Mouse (Mus musculus): Measurements from ENCODE around the gene Map3k20. TPM values are rescaled to one million over a fixed set of nuclear protein-coding genes. Genes with fewer than 3 reads are reported as not detected.

The Map3k20 gene
- total and polyA plus RNA-seq, 2 experiments from 2014 or later: 3.5 to 6.0 TPM

- Histone ChIP-seq H3K4me3 (ENCODE audit: low read length) (no peak overlapping the region), H3K4me2 (ENCODE audit: low read depth, low read length) (no peak overlapping the region), H3K27ac (no peak overlapping the region), H3K27me3 (ENCODE audit: insufficient read depth, low read length) (no peaks in the 10 kb centered on the region), H3K36me3 (ENCODE audit: insufficient read depth, low read length) (no peaks in the 10 kb centered on the region), H3K9ac (replicated peaks; ENCODE audit: low read length) (no peak overlapping the region), H3K4me1 (ENCODE audit: insufficient read depth, low read length) (no peaks in the 10 kb centered on the region), H3K9me3 (ENCODE audit: low read length) (no peaks in the 10 kb centered on the region)
- TF ChIP-seq CTCF (IDR thresholded peaks at IDR 0.05; ENCODE audit: low read depth): no peak
- ATAC-seq: no peak
- no peak for DNase-seq (ENCODE audit: low spot score)
Observed at GRCm38 (mm10) chr2:72352756-72353155, 67.3 kb downstream of the Map3k20 start.

DNA sequence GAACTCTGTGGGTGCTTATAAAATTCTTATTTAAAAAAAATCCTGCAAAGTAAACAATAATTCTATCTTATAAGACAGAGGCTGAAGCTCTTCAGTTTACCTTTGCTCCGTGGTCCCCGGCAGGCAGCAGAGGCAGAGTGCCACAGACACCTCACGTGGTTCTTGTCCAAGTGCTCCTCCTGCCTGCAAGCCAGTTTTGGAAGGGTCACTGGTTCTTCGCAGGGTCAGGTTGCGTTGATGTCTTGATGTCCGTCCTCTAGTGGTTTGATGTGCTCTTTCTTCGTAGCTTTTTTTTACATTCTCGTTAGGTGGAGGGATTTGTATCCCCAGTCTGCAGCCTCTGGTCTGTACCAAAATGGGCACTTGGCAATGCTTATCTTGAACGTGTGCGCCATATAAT, 71.0 kb downstream of the Map3k20 start:
- Histone ChIP-seq H3K4me1 (ENCODE audit: insufficient read depth, low read length) (no peaks in the 10 kb centered on the region), H3K4me3 (ENCODE audit: low read length) (no peak overlapping the region), H3K27me3 (ENCODE audit: insufficient read depth, low read length) (no peaks in the 10 kb centered on the region), H3K27ac (no peak overlapping the region), H3K9ac (replicated peaks; ENCODE audit: low read length) (no peak overlapping the region), H3K9me3 (ENCODE audit: low read length) (no peaks in the 10 kb centered on the region), H3K36me3 (ENCODE audit: insufficient read depth, low read length) (no peaks in the 10 kb centered on the region), H3K4me2 (ENCODE audit: low read depth, low read length) (no peak overlapping the region)
- ATAC-seq (no peak), DNase-seq (ENCODE audit: low spot score) (no peak)
- TF ChIP-seq CTCF (IDR thresholded peaks at IDR 0.05; ENCODE audit: low read depth): no peak
- 85% methylated on average over 10 of the region's 10 CpGs for WGBS

GRCm38 (mm10) chr2:72361572-72361971, 76.1 kb downstream of the Map3k20 start:
- 77% methylated on average over 3 of the region's 3 CpGs for WGBS
- Histone ChIP-seq H3K27me3 (ENCODE audit: insufficient read depth, low read length) (no peaks in the 10 kb centered on the region), H3K36me3 (ENCODE audit: insufficient read depth, low read length) (no peaks in the 10 kb centered on the region), H3K9me3 (ENCODE audit: low read length) (no peaks in the 10 kb centered on the region), H3K4me2 (ENCODE audit: low read depth, low read length) (no peak overlapping the region), H3K9ac (replicated peaks; ENCODE audit: low read length) (no peak overlapping the region), H3K4me3 (ENCODE audit: low read length) (no peak overlapping the region), H3K27ac (no peak overlapping the region), H3K4me1 (ENCODE audit: insufficient read depth, low read length) (no peaks in the 10 kb centered on the region)
- TF ChIP-seq CTCF (IDR thresholded peaks at IDR 0.05; ENCODE audit: low read depth): no peak
- ATAC-seq (no peak), DNase-seq (ENCODE audit: low spot score) (no peak)

GRCm38 (mm10) chr2:72363449-72363848, 78.0 kb downstream of the Map3k20 start:
- no peak for TF ChIP-seq CTCF (IDR thresholded peaks at IDR 0.05; ENCODE audit: low read depth)
- Histone ChIP-seq H3K4me2 (ENCODE audit: low read depth, low read length) (no peak overlapping the region), H3K27ac (no peak overlapping the region), H3K36me3 (ENCODE audit: insufficient read depth, low read length) (no peaks in the 10 kb centered on the region), H3K4me3 (ENCODE audit: low read length) (no peak overlapping the region), H3K27me3 (ENCODE audit: insufficient read depth, low read length) (no peaks in the 10 kb centered on the region), H3K9me3 (ENCODE audit: low read length) (no peaks in the 10 kb centered on the region), H3K9ac (replicated peaks; ENCODE audit: low read length) (no peak overlapping the region), H3K4me1 (ENCODE audit: insufficient read depth, low read length) (no peaks in the 10 kb centered on the region)
- ATAC-seq: no peak
- no peak for DNase-seq (ENCODE audit: low spot score)
- WGBS: 93% methylated on average over 1 of the region's 1 CpGs

DNA sequence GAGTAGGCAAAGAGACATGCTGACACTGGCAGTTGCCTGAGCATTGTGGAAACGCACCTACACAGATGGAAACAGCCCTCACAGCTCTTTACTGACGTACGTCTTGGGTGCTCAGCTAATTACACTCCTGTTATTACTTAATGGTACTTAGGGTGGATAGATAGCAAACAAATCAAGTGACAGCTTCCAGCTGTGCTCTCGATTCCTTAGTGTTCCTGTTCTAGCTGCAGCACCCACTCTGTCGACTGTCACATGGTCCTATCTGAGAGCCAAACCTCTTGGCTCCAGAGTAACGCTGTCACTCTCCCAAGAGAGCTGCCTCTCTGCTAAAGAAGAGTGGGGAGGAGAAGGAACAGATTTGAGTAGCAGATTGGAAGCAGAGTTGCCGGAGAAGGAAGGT, 80.5 kb downstream of the Map3k20 start:
- H3K36me3 ChIP-seq (ENCODE audit: insufficient read depth, low read length): no peaks in the 10 kb centered on the region
- no peak overlapping the region for H3K4me2 ChIP-seq (ENCODE audit: low read depth, low read length)
- H3K27ac ChIP-seq: no peak overlapping the region
- H3K4me1 ChIP-seq (ENCODE audit: insufficient read depth, low read length): no peaks in the 10 kb centered on the region
- DNase-seq (ENCODE audit: low spot score): no peak
- no peak overlapping the region for H3K9ac ChIP-seq (replicated peaks; ENCODE audit: low read length)
- no peaks in the 10 kb centered on the region for H3K9me3 ChIP-seq (ENCODE audit: low read length)
- H3K4me3 ChIP-seq (ENCODE audit: low read length): no peak overlapping the region
- no peak for TF ChIP-seq CTCF (IDR thresholded peaks at IDR 0.05; ENCODE audit: low read depth)
- WGBS: 68% methylated on average over 7 of the region's 7 CpGs
- no peaks in the 10 kb centered on the region for H3K27me3 ChIP-seq (ENCODE audit: insufficient read depth, low read length)
- no peak for ATAC-seq

GRCm38 (mm10) chr2:72366503-72366902, 81.1 kb downstream of the Map3k20 start:
- Histone ChIP-seq H3K36me3 (ENCODE audit: insufficient read depth, low read length) (no peaks in the 10 kb centered on the region), H3K4me1 (ENCODE audit: insufficient read depth, low read length) (no peaks in the 10 kb centered on the region), H3K4me3 (ENCODE audit: low read length) (no peak overlapping the region), H3K4me2 (ENCODE audit: low read depth, low read length) (no peak overlapping the region), H3K9me3 (ENCODE audit: low read length) (no peaks in the 10 kb centered on the region), H3K27me3 (ENCODE audit: insufficient read depth, low read length) (no peaks in the 10 kb centered on the region), H3K9ac (replicated peaks; ENCODE audit: low read length) (no peak overlapping the region), H3K27ac (no peak overlapping the region)
- WGBS: 74% methylated on average over 5 of the region's 5 CpGs
- no peak for DNase-seq (ENCODE audit: low spot score)
- no peak for TF ChIP-seq CTCF (IDR thresholded peaks at IDR 0.05; ENCODE audit: low read depth)
- ATAC-seq: no peak

GRCm38 (mm10) chr2:72367850-72368249, 82.4 kb downstream of the Map3k20 start:
- Histone ChIP-seq H3K4me2 (ENCODE audit: low read depth, low read length) (no peak overlapping the region), H3K9me3 (ENCODE audit: low read length) (no peaks in the 10 kb centered on the region), H3K9ac (replicated peaks; ENCODE audit: low read length) (no peak overlapping the region), H3K27ac (no peak overlapping the region), H3K36me3 (ENCODE audit: insufficient read depth, low read length) (no peaks in the 10 kb centered on the region), H3K27me3 (ENCODE audit: insufficient read depth, low read length) (no peaks in the 10 kb centered on the region), H3K4me1 (ENCODE audit: insufficient read depth, low read length) (no peaks in the 10 kb centered on the region), H3K4me3 (ENCODE audit: low read length) (no peak overlapping the region)
- no peak for TF ChIP-seq CTCF (IDR thresholded peaks at IDR 0.05; ENCODE audit: low read depth)
- DNase-seq (ENCODE audit: low spot score): no peak
- no peak for ATAC-seq
- WGBS: 93% methylated on average over 5 of the region's 5 CpGs
